Mouse (Mus musculus): ENCODE results near the gene Gm10945.

DNA sequence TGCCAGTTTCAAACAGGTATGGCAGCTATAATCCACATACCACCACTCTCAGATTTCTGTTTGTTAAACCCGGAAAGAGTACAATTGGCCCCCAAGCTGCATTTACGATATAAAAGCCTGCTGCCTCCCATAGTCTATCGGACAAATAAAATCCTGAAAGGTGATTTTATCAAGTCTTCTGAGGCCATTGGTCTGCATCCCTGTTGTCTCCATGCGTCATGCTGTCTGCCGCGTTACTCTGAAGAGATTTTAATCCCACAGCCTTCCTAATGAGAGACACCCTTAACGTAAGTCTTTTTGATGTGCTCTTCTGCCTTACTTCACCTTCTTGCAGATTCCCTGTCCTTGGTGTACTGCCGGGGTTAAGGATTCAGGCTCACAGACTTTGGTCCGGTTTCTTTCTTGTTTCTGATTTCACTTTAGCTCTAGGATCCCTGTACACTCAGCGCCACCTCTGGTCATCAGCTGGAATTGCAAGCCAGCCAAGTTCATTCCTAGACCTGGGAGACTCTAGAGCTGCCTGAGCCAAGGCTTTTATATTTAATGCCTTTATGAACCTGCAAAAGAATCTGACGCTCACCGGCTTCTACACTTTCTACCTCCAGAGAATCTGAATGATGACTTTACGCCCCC, 67.2 kb downstream of the Gm10945 start:
- TF ChIP-seq CTCF (IDR thresholded peaks at IDR 0.05; ENCODE audit: borderline replicate concordance, insufficient read depth, low read length): peak; percentile 36; the same call in 1 of the 2 replicates
- TF ChIP-seq POLR2A (IDR thresholded peaks at IDR 0.05; ENCODE audit: low read depth, low read length): no peak

Data from embryonic fibroblast, embryonic 13.5 days (primary cell).